ENCODE assay signal across 15 mouse cellular contexts in the genomic region with DNA sequence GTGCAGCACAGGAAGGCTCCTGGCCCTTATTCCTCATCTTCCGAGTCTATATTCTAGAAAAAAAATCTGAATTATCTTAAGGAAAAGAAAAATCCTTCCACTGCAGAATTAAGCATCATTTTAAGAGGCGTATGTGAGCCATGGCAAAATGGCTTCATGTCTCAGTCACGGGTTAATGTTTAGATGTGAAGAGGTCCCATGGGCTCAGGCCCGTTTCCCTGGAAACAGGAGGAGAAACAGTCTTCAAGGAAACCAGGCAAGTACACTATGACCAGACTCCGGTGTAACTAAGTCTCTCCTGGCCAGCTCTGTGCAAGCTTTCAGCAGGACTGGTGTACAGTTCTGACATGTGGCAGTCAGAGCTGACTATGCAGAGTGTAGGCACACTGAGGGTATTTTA.
"Had no signal": no experiment of that assay in that cellular context is flagged by ENCODE, and none has a peak within 500 bp of the region (broad histone marks: within the 10 kb centered on the region; RNA-seq: fewer than 3 reads in every experiment).

No protein-coding gene starts in this region.

- H3K27ac ChIP-seq: kidney, postnatal 0 days; limb, embryonic 15.5 days; liver, embryonic 12.5 days; neural tube, embryonic 15.5 days had no signal

- H3K27me3 ChIP-seq: limb, embryonic 15.5 days; liver, embryonic 12.5 days; neural tube, embryonic 15.5 days had no signal

- DNase-seq: kidney, adult 8-10 months; kidney, postnatal 36 days; layer of hippocampus, adult 9-11 months; layer of hippocampus, postnatal 36 days; lung, embryonic 14.5 days; lung, postnatal 10 days; lung, postnatal 4 days; right cerebral cortex, adult 18-20 months; right cerebral cortex, postnatal 25 days; thymus, postnatal 36 days had no signal

- H3K9me3 ChIP-seq: limb, embryonic 15.5 days; liver, embryonic 12.5 days; neural tube, embryonic 15.5 days had no signal

- H3K4me3 ChIP-seq: limb, embryonic 15.5 days; liver, embryonic 12.5 days; myocyte; neural tube, embryonic 15.5 days had no signal

- H3K4me1 ChIP-seq: limb, embryonic 15.5 days; liver, embryonic 12.5 days had no signal

- H3K4me2 ChIP-seq: limb, embryonic 15.5 days; liver, embryonic 12.5 days; lung, embryonic 14.5 days; neural tube, embryonic 15.5 days had no signal

- H3K36me3 ChIP-seq: limb, embryonic 15.5 days; liver, embryonic 12.5 days; neural tube, embryonic 15.5 days had no signal

- H3K9ac ChIP-seq: limb, embryonic 15.5 days; liver, embryonic 12.5 days; lung, embryonic 14.5 days; neural tube, embryonic 15.5 days had no signal

- ATAC-seq: liver, embryonic 12.5 days had no signal
